ENCODE assay signal across 2 mouse cellular contexts in genomic region chr9:51215949-51216348, GRCm38 (mm10).
TF ChIP-seq lines count a peak whose summit lies in the region.

No protein-coding gene starts in this region.

TF ChIP-seq in MEL, 35 proteins besides CTCF, POLR2A, EP300 and RAD21:
- no peak for TF ChIP-seq JUND (IDR thresholded peaks at IDR 0.05; ENCODE audit: low read depth, low read length)
- TF ChIP-seq USF2 (IDR thresholded peaks at IDR 0.05; ENCODE audit: borderline replicate concordance in 1 of 2, insufficient read depth in 1 of 2, low read depth in 1 of 2, low read length in 2 of 2): no peak
- TF ChIP-seq POLR2AphosphoS2 (IDR thresholded peaks at IDR 0.05; ENCODE audit: low read length): no peak
- TF ChIP-seq NELFE (IDR thresholded peaks at IDR 0.05; ENCODE audit: low read depth, low read length): no peak
- TF ChIP-seq NRF1 (IDR thresholded peaks at IDR 0.05; ENCODE audit: insufficient read depth, low read depth, low read length, poor library complexity, severe bottlenecking): no peak
- TF ChIP-seq CHD2 (IDR thresholded peaks at IDR 0.05; ENCODE audit: low read length): no peak
- no peak for TF ChIP-seq HCFC1 (IDR thresholded peaks at IDR 0.05; ENCODE audit: low read depth, low read length)
- TF ChIP-seq GABPA (IDR thresholded peaks at IDR 0.05; ENCODE audit: low read depth, low read length): no peak
- TF ChIP-seq SMC3 (IDR thresholded peaks at IDR 0.05; ENCODE audit: low read depth, low read length): no peak

TF ChIP-seq in myocyte, 11 proteins besides CTCF, POLR2A, EP300 and RAD21:
- TF ChIP-seq MYOG (IDR thresholded peaks at IDR 0.05; ENCODE audit: control insufficient read depth in 1 of 3, insufficient read depth in 1 of 3, insufficient read length in 2 of 3, low read depth in 2 of 3) (no peak), TCF3 (IDR thresholded peaks at IDR 0.05; ENCODE audit: insufficient read length, low read depth) (no peak), CEBPB (IDR thresholded peaks at IDR 0.05; ENCODE audit: insufficient read depth, poor library complexity, severe bottlenecking) (no peak), USF1 (IDR thresholded peaks at IDR 0.05; ENCODE audit: low read depth) (no peak), E2F4 (IDR thresholded peaks at IDR 0.05; ENCODE audit: insufficient read depth) (no peak)
